Mouse (Mus musculus): ENCODE data around the gene Ankrd10.

- no peak for TF ChIP-seq CTCF (conservative IDR thresholded peaks at IDR 0.05; ENCODE audit: insufficient read depth, insufficient read length, low read depth, low read length)
- no peak for TF ChIP-seq POLR2A (IDR thresholded peaks at IDR 0.05; ENCODE audit: low read depth, low read length)
Measured at GRCm38 (mm10) chr8:11569260-11570097, 66.1 kb downstream of the Ankrd10 start.

Measured in kidney, adult 2 months (tissue).